Mouse (Mus musculus): Measurements from ENCODE around the gene Jade3. TPM values are rescaled to one million over a fixed set of nuclear protein-coding genes. Genes with fewer than 3 reads are reported as not detected.
"Not testable (repeated sequence)": the region's sequence is repeated elsewhere in the genome, so short reads cannot be mapped to it uniquely, and the experiment has no call there.

Gene Jade3
- 6.3 and 7.4 TPM in 2 replicates for polyA plus RNA-seq (2012; rRNA removed)

- DNase-seq (ENCODE audit: low spot score), result peak; percentile 57
These were observed at the start of gene Jade3 for GRCm38 (mm10) chrX:20425140-20425838. Gene Jade3 (plus strand): TSS chrX:20425688.

- no peak for DNase-seq (ENCODE audit: low spot score)
These were observed 46.0 kb upstream of the Jade3 start for GRCm38 (mm10) chrX:20379347-20380014.

- no peak for DNase-seq (ENCODE audit: low spot score)
These were observed 43.2 kb upstream of the Jade3 start for GRCm38 (mm10) chrX:20382260-20382659.

- DNase-seq (ENCODE audit: low spot score), result no peak
These were observed 38.5 kb upstream of the Jade3 start for GRCm38 (mm10) chrX:20387006-20387405.

GRCm38 (mm10) chrX:20391964-20392363 lies 33.5 kb upstream of the Jade3 start:
- DNase-seq (ENCODE audit: low spot score), result not testable (repeated sequence)

- no peak for DNase-seq (ENCODE audit: low spot score)
These were observed 32.5 kb upstream of the Jade3 start for GRCm38 (mm10) chrX:20392942-20393341.

GRCm38 (mm10) chrX:20404068-20404467 lies 21.4 kb upstream of the Jade3 start:
- DNase-seq (ENCODE audit: low spot score), result no peak

GRCm38 (mm10) chrX:20406909-20407308 lies 18.6 kb upstream of the Jade3 start:
- no peak for DNase-seq (ENCODE audit: low spot score)

- no peak for DNase-seq (ENCODE audit: low spot score)
These were observed 17.8 kb upstream of the Jade3 start for GRCm38 (mm10) chrX:20407676-20408075.

- DNase-seq (ENCODE audit: low spot score), result no peak
These were observed 14.1 kb upstream of the Jade3 start for GRCm38 (mm10) chrX:20411382-20411781.

GRCm38 (mm10) chrX:20412221-20412620 lies 13.3 kb upstream of the Jade3 start:
- no peak for DNase-seq (ENCODE audit: low spot score)

- no peak for DNase-seq (ENCODE audit: low spot score)
These were observed 10.4 kb upstream of the Jade3 start for GRCm38 (mm10) chrX:20414885-20415622.

- no peak for DNase-seq (ENCODE audit: low spot score)
These were observed 7.0 kb upstream of the Jade3 start for GRCm38 (mm10) chrX:20418461-20418860.

GRCm38 (mm10) chrX:20419536-20419935 lies 6.0 kb upstream of the Jade3 start:
- no peak for DNase-seq (ENCODE audit: low spot score)

- peak; percentile 27 for DNase-seq (ENCODE audit: low spot score)
These were observed 456 bp downstream of the Jade3 start for GRCm38 (mm10) chrX:20425839-20426449.

- no peak for DNase-seq (ENCODE audit: low spot score)
These were observed 57.7 kb downstream of the Jade3 start for GRCm38 (mm10) chrX:20483213-20483612.

GRCm38 (mm10) chrX:20497682-20498081 lies 72.2 kb downstream of the Jade3 start:
- DNase-seq (ENCODE audit: low spot score), result no peak

- DNase-seq (ENCODE audit: low spot score), result no peak
These were observed 94.9 kb downstream of the Jade3 start for GRCm38 (mm10) chrX:20520290-20520939.

GRCm38 (mm10) chrX:20521578-20521977 lies 96.1 kb downstream of the Jade3 start:
- no peak for DNase-seq (ENCODE audit: low spot score)

GRCm38 (mm10) chrX:20532621-20533020 lies 107.1 kb downstream of the Jade3 start:
- DNase-seq (ENCODE audit: low spot score), result no peak

GRCm38 (mm10) chrX:20543867-20544266 lies 118.4 kb downstream of the Jade3 start:
- DNase-seq (ENCODE audit: low spot score), result no peak

- no peak for DNase-seq (ENCODE audit: low spot score)
These were observed 122.1 kb downstream of the Jade3 start for GRCm38 (mm10) chrX:20547609-20548008.
